Mouse (Mus musculus): ENCODE measurements around the gene 1600014C23Rik. TPM values are rescaled to one million over a fixed set of nuclear protein-coding genes. Genes with fewer than 3 reads are reported as not detected.

Gene 1600014C23Rik
- polyA plus RNA-seq, 1 experiment from 2014 or later: not detected

GRCm38 (mm10) chr17:45757932-45758331, 24.3 kb upstream of the 1600014C23Rik start:
- H3K4me2 ChIP-seq (ENCODE audit: low read depth, low read length): no peak overlapping the region
- no peak overlapping the region for H3K4me3 ChIP-seq (ENCODE audit: low read depth, low read length)
- DNase-seq (ENCODE audit: low spot score) (no peak), ATAC-seq (ENCODE audit: low read depth) (no peak)
- 73% methylated on average over 8 of the region's 8 CpGs for WGBS
- no peaks in the 10 kb centered on the region for H3K9me3 ChIP-seq (ENCODE audit: control insufficient read depth, low read length)
- H3K4me1 ChIP-seq (ENCODE audit: control insufficient read depth, insufficient read depth, low read length): peaks cover 10% of the 10 kb centered on the region; the same call in 1 of the 2 replicates
- no peaks in the 10 kb centered on the region for H3K36me3 ChIP-seq (ENCODE audit: control insufficient read depth, insufficient read depth, low read length)
- no peaks in the 10 kb centered on the region for H3K27me3 ChIP-seq (replicated peaks; ENCODE audit: control insufficient read depth, insufficient read depth, low read length)
- no peak overlapping the region for H3K27ac ChIP-seq (replicated peaks; ENCODE audit: low read depth, low read length)
- no peak overlapping the region for H3K9ac ChIP-seq (ENCODE audit: low read depth, low read length)

- ATAC-seq (ENCODE audit: low read depth): no peak
- no peak overlapping the region for H3K9ac ChIP-seq (ENCODE audit: low read depth, low read length)
- WGBS: 33% methylated on average over 5 of the region's 5 CpGs
Observed at GRCm38 (mm10) chr17:45756831-45757230, 23.2 kb upstream of the 1600014C23Rik start.

GRCm38 (mm10) chr17:45756391-45756790, 22.7 kb upstream of the 1600014C23Rik start:
- ATAC-seq (ENCODE audit: low read depth): no peak
- WGBS: 52% methylated on average over 8 of the region's 8 CpGs
- no peak overlapping the region for H3K4me2 ChIP-seq (ENCODE audit: low read depth, low read length)
- no peak overlapping the region for H3K4me3 ChIP-seq (ENCODE audit: low read depth, low read length)
- H3K36me3 ChIP-seq (ENCODE audit: control insufficient read depth, insufficient read depth, low read length): no peaks in the 10 kb centered on the region
- peaks cover 10% of the 10 kb centered on the region; the same call in 1 of the 2 replicates for H3K4me1 ChIP-seq (ENCODE audit: control insufficient read depth, insufficient read depth, low read length)
- no peak overlapping the region for H3K9ac ChIP-seq (ENCODE audit: low read depth, low read length)
- H3K27ac ChIP-seq (replicated peaks; ENCODE audit: low read depth, low read length): no peak overlapping the region
- H3K9me3 ChIP-seq (ENCODE audit: control insufficient read depth, low read length): no peaks in the 10 kb centered on the region
- DNase-seq (ENCODE audit: low spot score): no peak
- no peaks in the 10 kb centered on the region for H3K27me3 ChIP-seq (replicated peaks; ENCODE audit: control insufficient read depth, insufficient read depth, low read length)

More at GRCm38 (mm10) chr17:45756831-45757230, 23.2 kb upstream of the 1600014C23Rik start:
- no peak for DNase-seq (ENCODE audit: low spot score)
- Histone ChIP-seq H3K27me3 (replicated peaks; ENCODE audit: control insufficient read depth, insufficient read depth, low read length) (no peaks in the 10 kb centered on the region), H3K4me1 (ENCODE audit: control insufficient read depth, insufficient read depth, low read length) (peaks cover 10% of the 10 kb centered on the region; the same call in 1 of the 2 replicates), H3K36me3 (ENCODE audit: control insufficient read depth, insufficient read depth, low read length) (no peaks in the 10 kb centered on the region), H3K27ac (replicated peaks; ENCODE audit: low read depth, low read length) (no peak overlapping the region), H3K9me3 (ENCODE audit: control insufficient read depth, low read length) (no peaks in the 10 kb centered on the region), H3K4me3 (ENCODE audit: low read depth, low read length) (no peak overlapping the region), H3K4me2 (ENCODE audit: low read depth, low read length) (no peak overlapping the region)

- ATAC-seq (ENCODE audit: low read depth): no peak
- WGBS: 74% methylated on average over 12 of the region's 13 CpGs
- no peaks in the 10 kb centered on the region for H3K9me3 ChIP-seq (ENCODE audit: control insufficient read depth, low read length)
Observed at GRCm38 (mm10) chr17:45754186-45754862, 20.7 kb upstream of the 1600014C23Rik start.

GRCm38 (mm10) chr17:45752678-45753077, 19.0 kb upstream of the 1600014C23Rik start:
- Histone ChIP-seq H3K9me3 (ENCODE audit: control insufficient read depth, low read length) (no peaks in the 10 kb centered on the region), H3K27ac (replicated peaks; ENCODE audit: low read depth, low read length) (no peak overlapping the region), H3K9ac (ENCODE audit: low read depth, low read length) (no peak overlapping the region), H3K36me3 (ENCODE audit: control insufficient read depth, insufficient read depth, low read length) (no peaks in the 10 kb centered on the region), H3K4me1 (ENCODE audit: control insufficient read depth, insufficient read depth, low read length) (peaks cover 10% of the 10 kb centered on the region; the same call in 1 of the 2 replicates), H3K27me3 (replicated peaks; ENCODE audit: control insufficient read depth, insufficient read depth, low read length) (no peaks in the 10 kb centered on the region), H3K4me2 (ENCODE audit: low read depth, low read length) (no peak overlapping the region), H3K4me3 (ENCODE audit: low read depth, low read length) (no peak overlapping the region)
- 20% methylated on average over 11 of the region's 11 CpGs for WGBS
- ATAC-seq (ENCODE audit: low read depth): no peak
- DNase-seq (ENCODE audit: low spot score): no peak

More at GRCm38 (mm10) chr17:45754186-45754862, 20.7 kb upstream of the 1600014C23Rik start:
- Histone ChIP-seq H3K4me3 (ENCODE audit: low read depth, low read length) (no peak overlapping the region), H3K27ac (replicated peaks; ENCODE audit: low read depth, low read length) (no peak overlapping the region), H3K27me3 (replicated peaks; ENCODE audit: control insufficient read depth, insufficient read depth, low read length) (no peaks in the 10 kb centered on the region), H3K4me2 (ENCODE audit: low read depth, low read length) (no peak overlapping the region), H3K36me3 (ENCODE audit: control insufficient read depth, insufficient read depth, low read length) (no peaks in the 10 kb centered on the region), H3K4me1 (ENCODE audit: control insufficient read depth, insufficient read depth, low read length) (peaks cover 10% of the 10 kb centered on the region; the same call in 1 of the 2 replicates), H3K9ac (ENCODE audit: low read depth, low read length) (no peak overlapping the region)
- no peak for DNase-seq (ENCODE audit: low spot score)

GRCm38 (mm10) chr17:45752053-45752452, 18.4 kb upstream of the 1600014C23Rik start:
- ATAC-seq (ENCODE audit: low read depth) (no peak), DNase-seq (ENCODE audit: low spot score) (no peak)
- Histone ChIP-seq H3K9ac (ENCODE audit: low read depth, low read length) (no peak overlapping the region), H3K4me3 (ENCODE audit: low read depth, low read length) (no peak overlapping the region), H3K27ac (replicated peaks; ENCODE audit: low read depth, low read length) (no peak overlapping the region), H3K9me3 (ENCODE audit: control insufficient read depth, low read length) (no peaks in the 10 kb centered on the region), H3K36me3 (ENCODE audit: control insufficient read depth, insufficient read depth, low read length) (no peaks in the 10 kb centered on the region), H3K4me1 (ENCODE audit: control insufficient read depth, insufficient read depth, low read length) (peaks cover 7% of the 10 kb centered on the region; the same call in 1 of the 2 replicates), H3K27me3 (replicated peaks; ENCODE audit: control insufficient read depth, insufficient read depth, low read length) (no peaks in the 10 kb centered on the region), H3K4me2 (ENCODE audit: low read depth, low read length) (no peak overlapping the region)
- 69% methylated on average over 8 of the region's 8 CpGs for WGBS

GRCm38 (mm10) chr17:45751359-45751758, 17.7 kb upstream of the 1600014C23Rik start:
- ATAC-seq (ENCODE audit: low read depth) (no peak), DNase-seq (ENCODE audit: low spot score) (no peak)
- 93% methylated on average over 1 of the region's 1 CpGs for WGBS
- no peaks in the 10 kb centered on the region for H3K36me3 ChIP-seq (ENCODE audit: control insufficient read depth, insufficient read depth, low read length)
- H3K27ac ChIP-seq (replicated peaks; ENCODE audit: low read depth, low read length): no peak overlapping the region
- no peak overlapping the region for H3K9ac ChIP-seq (ENCODE audit: low read depth, low read length)
- H3K4me1 ChIP-seq (ENCODE audit: control insufficient read depth, insufficient read depth, low read length): 0 out of 2 replicates have a peak, but pooled peaks cover under 1% of the 10 kb centered on the region
- H3K9me3 ChIP-seq (ENCODE audit: control insufficient read depth, low read length): no peaks in the 10 kb centered on the region
- no peak overlapping the region for H3K4me2 ChIP-seq (ENCODE audit: low read depth, low read length)
- no peaks in the 10 kb centered on the region for H3K27me3 ChIP-seq (replicated peaks; ENCODE audit: control insufficient read depth, insufficient read depth, low read length)
- H3K4me3 ChIP-seq (ENCODE audit: low read depth, low read length): no peak overlapping the region

GRCm38 (mm10) chr17:45749100-45749499, 15.5 kb upstream of the 1600014C23Rik start:
- H3K4me2 ChIP-seq (ENCODE audit: low read depth, low read length): no peak overlapping the region
- H3K9ac ChIP-seq (ENCODE audit: low read depth, low read length): no peak overlapping the region
- H3K27ac ChIP-seq (replicated peaks; ENCODE audit: low read depth, low read length): no peak overlapping the region
- no peaks in the 10 kb centered on the region for H3K27me3 ChIP-seq (replicated peaks; ENCODE audit: control insufficient read depth, insufficient read depth, low read length)
- ATAC-seq (ENCODE audit: low read depth) (no peak), DNase-seq (ENCODE audit: low spot score) (no peak)
- no peaks in the 10 kb centered on the region for H3K9me3 ChIP-seq (ENCODE audit: control insufficient read depth, low read length)
- WGBS: 47% methylated on average over 6 of the region's 6 CpGs
- no peaks in the 10 kb centered on the region for H3K4me1 ChIP-seq (ENCODE audit: control insufficient read depth, insufficient read depth, low read length)
- no peaks in the 10 kb centered on the region for H3K36me3 ChIP-seq (ENCODE audit: control insufficient read depth, insufficient read depth, low read length)
- H3K4me3 ChIP-seq (ENCODE audit: low read depth, low read length): no peak overlapping the region
